Mouse (Mus musculus) heart, embryonic 16.5 days (tissue): ENCODE data around the gene Wbp11. TPM values are rescaled to one million over a fixed set of nuclear protein-coding genes. Genes with fewer than 3 reads are reported as not detected.
A peak's percentile ranks its signal among the peaks of the same experiment; 100 is the strongest.

Source experiments
- ATAC-seq: fragments of 200-750 bp; cut with Nextera tagmentation; replicated peaks from 2 replicates; pipeline ENCODE4 v1.8.0; 2017; ENCODE audit warnings: moderate number of reproducible peaks; ENCODE audit not compliant: insufficient read depth, low FRiP score; ENCODE audit errors: extremely low read depth
- H3K27ac ChIP-seq: fragments of 300-500 bp; sonication (generic); 2 replicates; pipeline ENCODE4 v1.5.1; 2014; ENCODE audit warnings: mild to moderate bottlenecking, low read length, control low read depth, moderate library complexity
- H3K27me3 ChIP-seq: fragments of 300-500 bp; sonication (generic); 2 replicates; pipeline ENCODE4 v1.6.1; 2014; ENCODE audit warnings: low read length, mixed read lengths; ENCODE audit not compliant: control insufficient read depth, insufficient read depth
- H3K36me3 ChIP-seq: fragments of 300-500 bp; sonication (generic); 2 replicates; pipeline ENCODE4 v1.6.1; 2014; ENCODE audit not compliant: control insufficient read depth, insufficient read depth
- H3K4me1 ChIP-seq: fragments of 300-500 bp; sonication (generic); 2 replicates; pipeline ENCODE4 v1.6.1; 2014; ENCODE audit warnings: low read length, mixed read lengths; ENCODE audit not compliant: control insufficient read depth, insufficient read depth
- H3K4me2 ChIP-seq: fragments of 300-500 bp; sonication (generic); 2 replicates; pipeline ENCODE4 v1.6.1; 2014; ENCODE audit warnings: low read depth, mild to moderate bottlenecking, control low read depth, low read length
- H3K4me3 ChIP-seq: fragments of 300-500 bp; sonication (generic); 2 replicates; pipeline ENCODE4 v1.5.1; 2014; ENCODE audit warnings: mild to moderate bottlenecking, control low read depth, low read length
- H3K9ac ChIP-seq: fragments of 300-500 bp; sonication (generic); 2 replicates; pipeline ENCODE4 v1.6.1; 2014; ENCODE audit warnings: low read length, control low read depth
- H3K9me3 ChIP-seq: fragments of 300-500 bp; sonication (generic); replicated peaks from 2 replicates; pipeline ENCODE4 v1.6.1; 2016; ENCODE audit warnings: low read length; ENCODE audit not compliant: control insufficient read depth
- WGBS: fragments of 180-500 bp; shearing (Covaris S2); extraction: QIAGEN DNeasy Blood & Tissue Kit; methylation state at CpG from one replicate; pipeline ENCODE4 v1.1.7; 2014; 5-methylcytosine and 5-hydroxymethylcytosine counted together
- polyA plus RNA-seq: library from polyadenylated mRNA; unstranded; fragments of >200 nt; fragmentation: Nextera tagmentation; extraction: Ambion mirVana; gene quantifications from 2 replicates; pipeline ENCODE4 v1.2.1, GENCODE M21; 2015

Gene Wbp11
- polyA plus RNA-seq, 1 experiment from 2014 or later, result 77.7 TPM

- H3K9me3 ChIP-seq, result no peaks in the 10 kb centered on the region
- H3K4me3 ChIP-seq, result peak overlapping the region; percentile 100
- H3K9ac ChIP-seq, result peak overlapping the region; percentile 100
- no peaks in the 10 kb centered on the region for H3K27me3 ChIP-seq
- peaks cover 25% of the 10 kb centered on the region for H3K36me3 ChIP-seq
- peaks cover 4% of the 10 kb centered on the region for H3K4me1 ChIP-seq
- H3K4me2 ChIP-seq, result peak overlapping the region; percentile 91
- 11% methylated on average over 7 of the region's 7 CpGs for WGBS
- H3K27ac ChIP-seq, result no peak overlapping the region; the same call in 1 of the 2 replicates
- no peak for ATAC-seq
Measured at GRCm38 (mm10) chr6:136827116-136827515, 917 bp downstream of the Wbp11 start.

- H3K4me1 ChIP-seq, result peaks cover 10% of the 10 kb centered on the region
- no peaks in the 10 kb centered on the region for H3K9me3 ChIP-seq
- H3K9ac ChIP-seq, result no peak overlapping the region
- H3K4me3 ChIP-seq, result no peak overlapping the region
- no peak for ATAC-seq
- no peak overlapping the region for H3K27ac ChIP-seq
- no peaks in the 10 kb centered on the region for H3K27me3 ChIP-seq
- no peak overlapping the region for H3K4me2 ChIP-seq
- peaks cover 45% of the 10 kb centered on the region for H3K36me3 ChIP-seq
- 89% methylated on average over 8 of the region's 8 CpGs for WGBS
Measured at GRCm38 (mm10) chr6:136824987-136825386, 3.0 kb downstream of the Wbp11 start.

GRCm38 (mm10) chr6:136821086-136821485, 6.9 kb downstream of the Wbp11 start:
- H3K27ac ChIP-seq, result no peak overlapping the region

GRCm38 (mm10) chr6:136820381-136820780, 7.7 kb downstream of the Wbp11 start:
- H3K27me3 ChIP-seq, result no peaks in the 10 kb centered on the region
- ATAC-seq, result peak; percentile 28
- H3K9me3 ChIP-seq, result no peaks in the 10 kb centered on the region

More at GRCm38 (mm10) chr6:136821086-136821485, 6.9 kb downstream of the Wbp11 start:
- H3K4me2 ChIP-seq, result no peak overlapping the region
- H3K4me1 ChIP-seq, result peaks cover 5% of the 10 kb centered on the region
- 83% methylated on average over 18 of the region's 18 CpGs for WGBS
- H3K36me3 ChIP-seq, result peaks cover 73% of the 10 kb centered on the region
- no peak for ATAC-seq
- H3K4me3 ChIP-seq, result no peak overlapping the region
- no peaks in the 10 kb centered on the region for H3K9me3 ChIP-seq
- H3K9ac ChIP-seq, result no peak overlapping the region
- H3K27me3 ChIP-seq, result no peaks in the 10 kb centered on the region

GRCm38 (mm10) chr6:136817549-136817948, 10.5 kb downstream of the Wbp11 start:
- Histone ChIP-seq H3K9me3 (no peaks in the 10 kb centered on the region), H3K4me3 (no peak overlapping the region), H3K27ac (no peak overlapping the region), H3K27me3 (no peaks in the 10 kb centered on the region), H3K4me1 (peaks cover 5% of the 10 kb centered on the region), H3K36me3 (peaks cover 75% of the 10 kb centered on the region), H3K9ac (no peak overlapping the region), H3K4me2 (no peak overlapping the region)
- no peak for ATAC-seq
- 87% methylated on average over 3 of the region's 3 CpGs for WGBS

More at GRCm38 (mm10) chr6:136820381-136820780, 7.7 kb downstream of the Wbp11 start:
- H3K4me1 ChIP-seq, result peaks cover 5% of the 10 kb centered on the region
- no peak overlapping the region for H3K9ac ChIP-seq
- WGBS, result 74% methylated on average over 21 of the region's 21 CpGs
- H3K4me3 ChIP-seq, result no peak overlapping the region
- no peak overlapping the region for H3K27ac ChIP-seq
- H3K4me2 ChIP-seq, result no peak overlapping the region
- peaks cover 75% of the 10 kb centered on the region for H3K36me3 ChIP-seq

GRCm38 (mm10) chr6:136816826-136817225, 11.2 kb downstream of the Wbp11 start:
- WGBS, result 91% methylated on average over 21 of the region's 21 CpGs
- Histone ChIP-seq H3K9me3 (no peaks in the 10 kb centered on the region), H3K27ac (no peak overlapping the region), H3K27me3 (no peaks in the 10 kb centered on the region), H3K4me2 (no peak overlapping the region), H3K9ac (no peak overlapping the region), H3K4me3 (no peak overlapping the region), H3K36me3 (peaks cover 77% of the 10 kb centered on the region), H3K4me1 (peaks cover 5% of the 10 kb centered on the region)
- no peak for ATAC-seq

GRCm38 (mm10) chr6:136815381-136815780, 12.7 kb downstream of the Wbp11 start:
- H3K36me3 ChIP-seq, result peaks cover 64% of the 10 kb centered on the region
- no peak for ATAC-seq
- no peak overlapping the region for H3K4me2 ChIP-seq
- 94% methylated on average over 7 of the region's 7 CpGs for WGBS
- H3K27ac ChIP-seq, result no peak overlapping the region
- no peaks in the 10 kb centered on the region for H3K27me3 ChIP-seq
- no peaks in the 10 kb centered on the region for H3K4me1 ChIP-seq
- no peaks in the 10 kb centered on the region for H3K9me3 ChIP-seq
- H3K9ac ChIP-seq, result no peak overlapping the region
- H3K4me3 ChIP-seq, result no peak overlapping the region

- Histone ChIP-seq H3K4me2 (no peak overlapping the region), H3K9ac (no peak overlapping the region), H3K36me3 (peaks cover 50% of the 10 kb centered on the region), H3K4me3 (no peak overlapping the region), H3K9me3 (no peaks in the 10 kb centered on the region), H3K27me3 (no peaks in the 10 kb centered on the region), H3K4me1 (peaks cover 12% of the 10 kb centered on the region), H3K27ac (no peak overlapping the region)
- WGBS, result 37% methylated on average over 4 of the region's 4 CpGs
- ATAC-seq, result no peak
Measured at GRCm38 (mm10) chr6:136813117-136813516, 14.9 kb downstream of the Wbp11 start.

GRCm38 (mm10) chr6:136811196-136811595, 16.8 kb downstream of the Wbp11 start:
- WGBS, result 86% methylated on average over 10 of the region's 10 CpGs

More at GRCm38 (mm10) chr6:136811196-136811595, 16.8 kb downstream of the Wbp11 start:
- H3K9ac ChIP-seq, result no peak overlapping the region
- H3K4me2 ChIP-seq, result no peak overlapping the region
- no peak overlapping the region for H3K4me3 ChIP-seq
- no peaks in the 10 kb centered on the region for H3K27me3 ChIP-seq
- no peak for ATAC-seq
- peaks cover 33% of the 10 kb centered on the region for H3K36me3 ChIP-seq
- no peak overlapping the region for H3K27ac ChIP-seq
- H3K9me3 ChIP-seq, result no peaks in the 10 kb centered on the region
- H3K4me1 ChIP-seq, result peaks cover 15% of the 10 kb centered on the region
